Mouse (Mus musculus) kidney, embryonic 15.5 days (tissue): ENCODE data around the gene Olfr733. TPM values are rescaled to one million over a fixed set of nuclear protein-coding genes. Genes with fewer than 3 reads are reported as not detected.

ENCODE experiments used
- ATAC-seq: fragments of 200-750 bp; cut with Nextera tagmentation; replicated peaks from 2 replicates; pipeline ENCODE4 v1.8.0; 2017; ENCODE audit warnings: moderate TSS enrichment; ENCODE audit not compliant: low FRiP score
- H3K27ac ChIP-seq: fragments of 300-500 bp; sonication (generic); 2 replicates; pipeline ENCODE4 v1.5.1; 2015; ENCODE audit warnings: mild to moderate bottlenecking, inconsistent platforms
- H3K27me3 ChIP-seq: fragments of 300-500 bp; sonication (generic); 2 replicates; pipeline ENCODE4 v1.6.1; 2015; ENCODE audit warnings: inconsistent platforms
- H3K36me3 ChIP-seq: fragments of 300-500 bp; sonication (generic); 2 replicates; pipeline ENCODE4 v1.6.1; 2015; ENCODE audit warnings: inconsistent platforms
- H3K4me1 ChIP-seq: fragments of 300-500 bp; sonication (generic); 2 replicates; pipeline ENCODE4 v1.6.1; 2015; ENCODE audit warnings: inconsistent platforms
- H3K4me2 ChIP-seq: fragments of 300-500 bp; sonication (generic); 2 replicates; pipeline ENCODE4 v1.6.1; 2015; ENCODE audit warnings: moderate library complexity, mild to moderate bottlenecking, inconsistent platforms
- H3K4me3 ChIP-seq: fragments of 300-500 bp; sonication (generic); replicated peaks from 2 replicates; pipeline ENCODE4 v1.5.1; 2015; ENCODE audit warnings: mild to moderate bottlenecking, inconsistent platforms
- H3K9ac ChIP-seq: fragments of 300-500 bp; sonication (generic); 2 replicates; pipeline ENCODE4 v1.6.1; 2015; ENCODE audit warnings: mild to moderate bottlenecking, inconsistent platforms
- H3K9me3 ChIP-seq: fragments of 300-500 bp; sonication (generic); replicated peaks from 2 replicates; pipeline ENCODE4 v1.6.1; 2016; ENCODE audit warnings: inconsistent platforms
- WGBS: fragments of 180-500 bp; shearing (Covaris S2); methylation state at CpG from one replicate; pipeline ENCODE4 v1.1.7; 2015; ENCODE audit warnings: mixed read lengths; 5-methylcytosine and 5-hydroxymethylcytosine counted together
- polyA plus RNA-seq: library from polyadenylated mRNA; unstranded; fragments of >200 nt; fragmentation: Nextera tagmentation; extraction: Ambion mirVana; gene quantifications from 2 replicates; pipeline ENCODE4 v1.2.1, GENCODE M21; 2015

The Olfr733 gene
- not detected in 2 replicates for polyA plus RNA-seq

DNA sequence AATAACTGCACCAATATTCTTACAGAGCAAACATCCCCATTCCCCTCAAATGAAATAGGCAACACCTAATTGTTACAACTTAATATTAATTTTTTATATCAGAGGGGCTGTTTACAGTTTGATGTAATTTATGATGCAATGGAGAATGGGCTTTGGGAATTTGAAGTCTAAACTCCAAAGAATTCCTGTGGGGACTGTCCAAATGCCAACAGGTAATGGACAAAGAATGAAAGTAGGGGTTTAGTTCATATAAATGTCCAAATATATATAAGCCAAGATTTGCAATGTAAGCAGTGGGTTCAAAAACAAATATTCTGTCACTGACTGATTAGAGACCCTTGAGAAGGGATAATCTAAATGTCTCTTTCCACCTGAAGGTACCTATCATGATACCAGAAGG, at the start of gene Olfr733:
TSS of gene Olfr733 (minus strand) at position 101 of the 400 bp plus-strand sequence.
- Histone ChIP-seq H3K4me2 (no peak within 1 kb of the TSS), H3K4me1 (no peaks in the 10 kb centered on the region), H3K27ac (no peak within 1 kb of the TSS), H3K27me3 (no peaks in the 10 kb centered on the region), H3K9ac (no peak within 1 kb of the TSS), H3K4me3 (no peak within 1 kb of the TSS), H3K9me3 (no peaks in the 10 kb centered on the region), H3K36me3 (no peaks in the 10 kb centered on the region)
- ATAC-seq, result no peak

DNA sequence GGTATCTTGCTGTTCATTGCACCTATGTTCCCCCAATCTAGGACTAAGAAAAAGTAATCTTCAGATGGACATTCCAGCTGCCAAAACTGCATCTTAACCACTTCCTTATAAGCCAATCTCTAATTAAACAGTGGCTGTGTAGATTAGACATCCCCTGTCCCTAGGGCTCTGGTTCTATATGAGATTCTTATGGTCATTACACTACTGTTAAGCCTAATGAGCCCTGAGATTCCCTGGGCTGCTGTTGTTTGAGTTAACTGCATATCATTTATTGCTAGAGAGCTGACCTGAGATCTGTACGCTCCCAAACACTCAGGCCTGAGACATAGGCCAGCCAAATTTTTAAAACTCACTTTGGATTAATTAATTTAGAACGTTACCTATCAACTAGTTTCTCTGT, 47.5 kb upstream of the Olfr733 start, which contains the start of gene Olfr735:
TSS of gene Olfr735 (minus strand) at position 77 of the 400 bp plus-strand sequence.
- H3K27me3 ChIP-seq, result no peaks in the 10 kb centered on the region
- H3K27ac ChIP-seq, result no peak within 1 kb of the TSS
- H3K4me2 ChIP-seq, result no peak within 1 kb of the TSS
- H3K9ac ChIP-seq, result no peak within 1 kb of the TSS
- H3K4me3 ChIP-seq, result no peak within 1 kb of the TSS
- 75% methylated on average over 2 of the region's 2 CpGs for WGBS
- H3K9me3 ChIP-seq, result no peaks in the 10 kb centered on the region
- H3K36me3 ChIP-seq, result no peaks in the 10 kb centered on the region
- no peaks in the 10 kb centered on the region for H3K4me1 ChIP-seq
- ATAC-seq, result no peak

DNA sequence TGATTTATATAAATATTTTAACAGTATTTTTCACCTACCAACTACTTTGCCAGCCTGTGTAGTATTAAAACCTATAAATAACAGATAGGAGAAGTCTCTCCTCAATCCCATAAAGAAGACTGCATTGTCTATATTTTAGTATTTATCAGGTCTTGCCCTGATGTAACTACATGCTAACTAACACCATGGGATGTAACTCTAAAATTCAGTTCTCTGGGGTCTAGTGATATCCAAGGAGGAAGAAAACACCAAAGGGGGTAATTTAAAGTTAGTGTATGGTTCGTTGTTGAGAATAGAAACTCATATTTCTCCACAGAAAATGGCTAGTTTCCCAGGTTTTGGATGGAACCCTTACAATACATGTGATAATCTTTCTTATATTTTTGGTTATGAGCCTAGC, 25.3 kb upstream of the Olfr733 start, which contains the start of gene Olfr734:
TSS of gene Olfr734 (minus strand) at position 101 of the 400 bp plus-strand sequence.
- Histone ChIP-seq H3K4me1 (no peaks in the 10 kb centered on the region), H3K9ac (no peak within 1 kb of the TSS), H3K4me2 (no peak within 1 kb of the TSS), H3K27me3 (no peaks in the 10 kb centered on the region), H3K36me3 (no peaks in the 10 kb centered on the region), H3K27ac (no peak within 1 kb of the TSS), H3K4me3 (no peak within 1 kb of the TSS), H3K9me3 (no peaks in the 10 kb centered on the region)
- 64% methylated on average over 1 of the region's 1 CpGs for WGBS
- no peak for ATAC-seq

DNA sequence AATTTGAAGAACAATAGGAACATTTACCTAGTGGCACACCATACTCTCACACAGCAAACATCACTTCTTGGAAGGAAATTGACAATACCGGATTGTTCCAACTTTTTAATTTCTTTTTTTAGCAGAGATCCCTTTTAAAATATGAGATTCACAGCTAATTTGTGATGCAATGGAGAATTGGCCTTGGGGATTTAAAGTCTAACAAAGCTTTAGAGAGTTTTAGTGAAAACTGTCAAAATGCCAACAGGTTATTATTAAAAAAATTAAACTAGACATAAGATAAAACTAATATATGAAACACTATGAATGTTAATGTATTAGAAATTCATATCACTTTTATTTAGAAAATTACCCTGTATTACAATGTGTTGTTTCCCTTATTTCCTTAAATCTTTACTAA, 17.2 kb downstream of the Olfr733 start, which contains the start of gene Olfr732:
TSS of gene Olfr732 (minus strand) at position 101 of the 400 bp plus-strand sequence.
- Histone ChIP-seq H3K4me1 (no peaks in the 10 kb centered on the region), H3K4me2 (no peak within 1 kb of the TSS), H3K27me3 (no peaks in the 10 kb centered on the region), H3K36me3 (no peaks in the 10 kb centered on the region), H3K9me3 (no peaks in the 10 kb centered on the region), H3K4me3 (no peak within 1 kb of the TSS), H3K9ac (no peak within 1 kb of the TSS), H3K27ac (no peak within 1 kb of the TSS)
- no peak for ATAC-seq
- WGBS, result 87% methylated on average over 1 of the region's 1 CpGs

Other genes with a start within 250 kb of the Olfr733 start
- gene Olfr726, start 210.6 kb downstream of the Olfr733 start, polyA plus RNA-seq, result not detected in 2 replicates
- gene Olfr727, start 178.3 kb downstream of the Olfr733 start, polyA plus RNA-seq, result not detected in 2 replicates
- gene Olfr728, start 158.8 kb downstream of the Olfr733 start, polyA plus RNA-seq, result not detected in 2 replicates
- not detected in 2 replicates for gene Olfr729, start 148.6 kb downstream of the Olfr733 start, polyA plus RNA-seq
- gene Olfr730, start 113.3 kb downstream of the Olfr733 start, polyA plus RNA-seq, result not detected in 2 replicates
- gene Olfr731, start 59.7 kb downstream of the Olfr733 start, polyA plus RNA-seq, result not detected in 2 replicates
- not detected in 2 replicates for gene Olfr732, start 17.3 kb downstream of the Olfr733 start, polyA plus RNA-seq
- gene Olfr734, start 25.2 kb upstream of the Olfr733 start, polyA plus RNA-seq, result not detected in 2 replicates
- not detected in 2 replicates for gene Olfr735, start 47.4 kb upstream of the Olfr733 start, polyA plus RNA-seq
- not detected in 2 replicates for gene Tlr11, start 56.4 kb upstream of the Olfr733 start, polyA plus RNA-seq
- gene Olfr736, start 79.6 kb upstream of the Olfr733 start, polyA plus RNA-seq, result not detected in 2 replicates
- gene Olfr738, start 106.0 kb upstream of the Olfr733 start, polyA plus RNA-seq, result not detected in 2 replicates
- not detected in 2 replicates for gene Olfr739, start 117.1 kb upstream of the Olfr733 start, polyA plus RNA-seq
- gene Olfr740, start 144.0 kb upstream of the Olfr733 start, polyA plus RNA-seq, result not detected in 2 replicates
- not detected in 2 replicates for gene Olfr741, start 171.2 kb upstream of the Olfr733 start, polyA plus RNA-seq
- not detected in 2 replicates for gene Olfr742, start 202.1 kb upstream of the Olfr733 start, polyA plus RNA-seq
- gene Olfr743, start 220.3 kb upstream of the Olfr733 start, polyA plus RNA-seq, result not detected in 2 replicates